Mouse (Mus musculus) embryonic facial prominence, embryonic 12.5 days (tissue): Measurements from ENCODE around the gene Cntnap5b. TPM values are rescaled to one million over a fixed set of nuclear protein-coding genes. Genes with fewer than 3 reads are reported as not detected.
"Not testable (repeated sequence)": the region's sequence is repeated elsewhere in the genome, so short reads cannot be mapped to it uniquely, and the experiment has no call there.

ENCODE experiments used
- ATAC-seq: fragments of 200-750 bp; cut with Nextera tagmentation; 2 replicates; pipeline ENCODE4 v1.8.0; 2017; ENCODE audit not compliant: insufficient number of reproducible peaks, insufficient read depth, low FRiP score, low TSS enrichment
- H3K27ac ChIP-seq: fragments of 300-500 bp; sonication (generic); 2 replicates; pipeline ENCODE4 v1.5.1; 2016; ENCODE audit warnings: mild to moderate bottlenecking
- H3K27me3 ChIP-seq: fragments of 300-500 bp; sonication (generic); 2 replicates; pipeline ENCODE4 v1.6.1; 2016; ENCODE audit warnings: mild to moderate bottlenecking, moderate library complexity
- H3K36me3 ChIP-seq: fragments of 300-500 bp; sonication (generic); 2 replicates; pipeline ENCODE4 v1.6.1; 2016; ENCODE audit warnings: mild to moderate bottlenecking
- H3K4me1 ChIP-seq: fragments of 300-500 bp; sonication (generic); 2 replicates; pipeline ENCODE4 v1.6.1; 2016
- H3K4me2 ChIP-seq: fragments of 300-500 bp; sonication (generic); replicated peaks from 2 replicates; pipeline ENCODE4 v1.6.1; 2016; ENCODE audit warnings: mild to moderate bottlenecking, moderate library complexity
- H3K4me3 ChIP-seq: fragments of 300-500 bp; sonication (generic); 2 replicates; pipeline ENCODE4 v1.5.1; 2016; ENCODE audit warnings: mild to moderate bottlenecking
- H3K9ac ChIP-seq: fragments of 300-500 bp; sonication (generic); 2 replicates; pipeline ENCODE4 v1.6.1; 2016; ENCODE audit warnings: mild to moderate bottlenecking, moderate library complexity
- H3K9me3 ChIP-seq: fragments of 300-500 bp; sonication (generic); 2 replicates; pipeline ENCODE4 v1.6.1; 2016; ENCODE audit warnings: mild to moderate bottlenecking, moderate library complexity
- WGBS: fragments of 180-500 bp; shearing (Covaris S2); methylation state at CpG from one replicate; pipeline ENCODE4 v1.1.7; 2016; 5-methylcytosine and 5-hydroxymethylcytosine counted together
- polyA plus RNA-seq: library from polyadenylated mRNA; unstranded; fragments of >200 nt; fragmentation: Nextera tagmentation; extraction: Ambion mirVana; gene quantifications from 2 replicates; pipeline ENCODE4 v1.2.1, GENCODE M21; 2016

Cntnap5b gene
- polyA plus RNA-seq, 1 experiment from 2014 or later = 0.09 TPM

DNA sequence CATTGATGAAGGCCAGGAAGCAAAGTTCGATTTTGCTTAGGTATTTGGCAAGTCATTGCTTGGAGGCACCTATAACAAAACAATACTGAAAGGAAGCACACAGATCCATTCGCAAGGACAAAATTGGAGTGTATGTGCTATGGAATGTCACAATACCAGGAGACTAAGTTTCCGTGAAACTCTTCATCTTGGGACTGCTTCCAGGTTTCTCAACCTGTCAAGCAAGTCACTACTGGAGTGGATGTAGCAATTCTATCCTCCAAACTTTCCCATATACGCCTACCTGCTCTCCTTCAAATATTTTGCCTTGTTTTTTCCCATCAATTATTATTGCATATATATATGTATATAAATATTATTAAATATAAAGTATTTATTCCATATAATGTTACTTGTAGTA is 228.7 kb downstream of the Cntnap5b start:
- ATAC-seq, H3K27ac ChIP-seq, H3K4me2 ChIP-seq, H3K4me1 ChIP-seq, H3K36me3 ChIP-seq, H3K9ac ChIP-seq, H3K27me3 ChIP-seq, H3K4me3 ChIP-seq, H3K9me3 ChIP-seq: not testable (repeated sequence)
- WGBS = 85% methylated on average over 4 of the region's 4 CpGs

DNA sequence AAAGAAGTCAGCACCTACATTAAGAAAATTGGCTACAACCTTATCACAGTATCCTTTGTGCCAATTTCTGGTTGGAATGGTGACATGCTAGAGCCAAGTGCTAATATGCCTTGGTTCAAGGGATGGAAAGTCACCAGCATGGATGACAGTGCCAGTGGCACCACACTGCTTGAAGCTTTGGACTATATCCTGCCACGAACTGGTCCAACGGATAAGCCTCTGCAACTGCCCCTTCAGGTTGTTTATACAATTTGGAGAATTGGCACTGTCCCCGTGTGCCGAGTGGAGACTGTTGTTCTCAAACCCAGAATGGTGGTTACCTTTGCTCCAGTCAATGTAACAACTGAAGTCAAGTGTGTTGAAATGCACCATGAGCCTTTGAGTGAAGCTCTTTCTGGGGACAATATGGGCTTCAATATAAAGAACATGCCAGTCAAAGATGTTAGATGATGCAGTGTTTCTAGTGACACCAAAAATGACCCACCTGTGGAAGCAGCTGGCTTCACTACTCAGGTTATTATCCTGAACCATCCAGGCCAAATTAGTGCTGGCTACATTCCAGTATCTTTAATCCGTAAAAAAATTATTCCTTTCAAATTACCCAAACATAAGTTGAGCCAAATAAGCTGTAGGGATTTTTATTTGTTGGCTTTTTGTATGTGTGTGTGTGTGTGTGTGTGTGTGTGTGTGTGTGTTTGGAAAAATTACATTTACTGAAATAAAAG is 233.6 kb downstream of the Cntnap5b start:
- Histone ChIP-seq H3K27me3 (no peaks in the 10 kb centered on the region), H3K4me2 (no peak overlapping the region), H3K9me3 (no peaks in the 10 kb centered on the region), H3K4me3 (no peak overlapping the region), H3K27ac (no peak overlapping the region), H3K9ac (no peak overlapping the region), H3K4me1 (no peaks in the 10 kb centered on the region), H3K36me3 (no peaks in the 10 kb centered on the region)
- no peak for ATAC-seq
- WGBS = 84% methylated on average over 5 of the region's 5 CpGs

DNA sequence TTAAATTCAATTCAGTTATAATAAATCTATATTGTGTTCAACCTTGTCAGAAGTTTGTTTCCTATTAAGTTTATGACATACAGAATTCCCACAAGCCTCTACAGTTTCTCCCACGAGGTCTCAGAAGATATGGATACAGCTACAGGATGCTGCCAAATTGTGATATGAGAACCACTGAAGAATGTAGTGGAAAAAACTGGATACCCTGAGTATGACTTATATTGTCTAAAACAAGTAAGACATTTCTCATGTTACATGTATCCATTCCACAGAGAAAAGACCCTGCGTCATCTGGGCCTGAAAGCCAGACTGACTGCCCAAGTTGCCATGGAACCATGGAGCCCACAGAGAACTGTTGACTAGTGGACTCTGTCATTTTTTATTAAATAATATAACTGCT is 269.2 kb downstream of the Cntnap5b start:
- Histone ChIP-seq H3K36me3 (no peaks in the 10 kb centered on the region), H3K4me2 (no peak overlapping the region), H3K27me3 (no peaks in the 10 kb centered on the region), H3K27ac (no peak overlapping the region), H3K9me3 (no peaks in the 10 kb centered on the region), H3K9ac (no peak overlapping the region), H3K4me1 (no peaks in the 10 kb centered on the region), H3K4me3 (no peak overlapping the region)
- 61% methylated on average over 2 of the region's 2 CpGs for WGBS
- ATAC-seq = peak; percentile 56; the same call in 1 of the 2 replicates

DNA sequence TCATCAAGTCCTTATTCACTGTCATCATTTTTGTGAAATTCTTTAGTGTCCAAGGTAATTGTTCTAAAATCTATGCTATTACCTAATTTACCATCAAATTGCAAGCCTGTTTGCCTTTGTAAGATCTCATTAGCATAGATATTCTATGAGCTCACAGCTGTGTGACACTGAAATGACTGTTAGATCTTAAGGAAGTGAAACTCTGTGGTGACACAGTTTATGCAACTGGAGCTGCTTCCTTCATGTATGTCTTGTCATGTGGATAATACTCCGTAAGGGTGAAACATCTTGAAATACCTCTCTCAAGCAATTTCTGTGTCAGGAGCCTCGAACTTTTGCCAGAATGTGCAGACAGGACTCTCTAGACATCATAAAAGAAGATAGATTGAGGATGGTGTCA is 307.2 kb downstream of the Cntnap5b start:
- Histone ChIP-seq H3K4me2 (no peak overlapping the region), H3K27me3 (no peaks in the 10 kb centered on the region), H3K9me3 (no peaks in the 10 kb centered on the region), H3K9ac (no peak overlapping the region), H3K36me3 (no peaks in the 10 kb centered on the region), H3K4me1 (no peaks in the 10 kb centered on the region), H3K4me3 (no peak overlapping the region), H3K27ac (no peak overlapping the region)
- WGBS = 75% methylated on average over 2 of the region's 2 CpGs
- ATAC-seq = no peak

DNA sequence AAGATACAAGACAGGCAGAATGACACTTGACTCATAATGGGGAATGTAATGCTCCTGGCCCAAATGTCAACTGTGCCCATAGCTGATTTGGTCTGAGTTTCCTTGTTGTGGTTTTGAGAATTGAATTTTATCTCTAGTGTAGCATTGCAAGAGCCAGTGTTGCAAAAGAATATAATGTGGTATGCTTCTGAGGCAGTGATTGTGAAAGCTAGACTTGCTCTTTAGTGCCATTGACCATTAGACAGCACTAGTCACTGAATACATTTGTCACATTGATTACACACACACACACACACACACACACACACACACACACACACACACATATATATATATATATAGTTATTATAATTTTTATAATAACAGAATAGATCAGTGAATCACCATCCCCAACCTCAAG is 328.0 kb downstream of the Cntnap5b start:
- Histone ChIP-seq H3K27me3 (no peaks in the 10 kb centered on the region), H3K9me3 (no peaks in the 10 kb centered on the region), H3K4me3 (no peak overlapping the region), H3K9ac (no peak overlapping the region), H3K27ac (no peak overlapping the region), H3K36me3 (no peaks in the 10 kb centered on the region), H3K4me2 (no peak overlapping the region), H3K4me1 (no peaks in the 10 kb centered on the region)
- ATAC-seq = no peak

DNA sequence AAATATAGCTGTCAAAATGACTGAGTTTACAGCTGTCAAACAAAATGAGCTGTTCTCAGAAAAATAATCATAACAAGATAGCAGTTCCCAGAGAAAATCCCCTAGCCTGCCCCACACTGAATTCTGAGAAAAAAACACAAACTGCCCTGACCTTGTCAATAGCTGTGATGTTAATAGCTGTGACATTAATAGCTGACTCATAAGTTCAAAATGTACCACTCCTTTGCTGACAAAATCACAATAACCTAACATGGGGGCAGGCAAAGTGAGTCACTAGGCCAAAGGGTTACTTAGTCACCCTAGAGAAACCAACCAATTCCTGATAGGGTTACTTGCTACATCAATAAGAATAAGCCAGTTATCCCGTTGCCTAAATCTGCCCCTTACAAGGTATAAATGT is 328.5 kb downstream of the Cntnap5b start:
- Histone ChIP-seq H3K4me3 (no peak overlapping the region), H3K36me3 (no peaks in the 10 kb centered on the region), H3K27ac (no peak overlapping the region), H3K9ac (no peak overlapping the region), H3K4me2 (no peak overlapping the region), H3K9me3 (no peaks in the 10 kb centered on the region), H3K27me3 (no peaks in the 10 kb centered on the region), H3K4me1 (no peaks in the 10 kb centered on the region)
- 60% methylated on average over 1 of the region's 1 CpGs for WGBS
- ATAC-seq = no peak

DNA sequence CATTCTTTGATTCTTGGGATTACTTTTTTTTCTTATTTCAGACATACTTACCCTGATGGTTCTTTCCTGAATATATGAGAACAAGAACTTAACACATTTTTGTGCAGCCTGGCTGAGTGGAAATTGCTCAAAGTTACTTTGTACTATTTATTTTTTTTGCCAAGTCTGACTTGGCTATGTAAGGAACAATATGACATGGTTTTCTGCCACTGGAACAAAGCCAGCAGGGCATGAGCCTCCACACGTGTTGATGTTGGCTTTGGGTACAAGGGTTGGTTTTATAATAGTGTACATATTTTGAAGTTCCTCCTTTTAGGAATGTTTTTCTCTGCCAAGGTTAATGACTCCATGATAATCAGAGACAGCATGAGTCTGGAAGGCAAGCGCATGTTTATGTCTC is 331.8 kb downstream of the Cntnap5b start:
- Histone ChIP-seq H3K4me3 (no peak overlapping the region), H3K4me2 (no peak overlapping the region), H3K9ac (no peak overlapping the region), H3K4me1 (no peaks in the 10 kb centered on the region), H3K36me3 (no peaks in the 10 kb centered on the region), H3K27ac (no peak overlapping the region), H3K9me3 (no peaks in the 10 kb centered on the region), H3K27me3 (no peaks in the 10 kb centered on the region)
- WGBS = 74% methylated on average over 2 of the region's 2 CpGs
- ATAC-seq = no peak

DNA sequence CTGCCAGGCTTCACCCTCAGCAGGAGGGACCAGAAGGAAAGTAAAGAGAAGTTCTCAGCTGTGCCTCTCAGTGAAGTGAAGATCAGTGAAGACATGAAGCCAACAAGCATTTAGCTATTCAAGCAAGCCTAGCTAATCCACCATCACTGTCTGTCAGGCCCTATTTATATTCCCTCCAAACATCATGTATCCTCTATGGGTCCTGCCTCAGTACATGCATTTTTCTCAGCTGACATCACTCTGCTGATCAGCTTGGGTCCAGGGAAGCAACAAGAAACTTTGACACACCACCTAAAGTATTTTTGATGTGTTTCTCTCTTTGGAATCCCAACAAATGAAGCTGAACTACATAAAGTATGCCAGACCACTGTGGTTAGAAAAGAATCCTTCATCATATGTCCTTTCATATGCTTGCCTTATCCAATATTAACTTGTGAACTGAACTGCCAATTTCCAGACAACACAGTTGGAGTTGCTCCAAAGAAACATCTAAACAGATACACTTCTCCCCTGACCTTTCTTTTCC is 349.9 kb downstream of the Cntnap5b start:
- H3K27ac ChIP-seq = no peak overlapping the region
- no peak for ATAC-seq
- no peak overlapping the region for H3K4me2 ChIP-seq
- no peak overlapping the region for H3K4me3 ChIP-seq
- H3K9ac ChIP-seq = no peak overlapping the region
- no peaks in the 10 kb centered on the region for H3K27me3 ChIP-seq
- no peaks in the 10 kb centered on the region for H3K9me3 ChIP-seq
- H3K36me3 ChIP-seq = no peaks in the 10 kb centered on the region
- no peaks in the 10 kb centered on the region for H3K4me1 ChIP-seq

DNA sequence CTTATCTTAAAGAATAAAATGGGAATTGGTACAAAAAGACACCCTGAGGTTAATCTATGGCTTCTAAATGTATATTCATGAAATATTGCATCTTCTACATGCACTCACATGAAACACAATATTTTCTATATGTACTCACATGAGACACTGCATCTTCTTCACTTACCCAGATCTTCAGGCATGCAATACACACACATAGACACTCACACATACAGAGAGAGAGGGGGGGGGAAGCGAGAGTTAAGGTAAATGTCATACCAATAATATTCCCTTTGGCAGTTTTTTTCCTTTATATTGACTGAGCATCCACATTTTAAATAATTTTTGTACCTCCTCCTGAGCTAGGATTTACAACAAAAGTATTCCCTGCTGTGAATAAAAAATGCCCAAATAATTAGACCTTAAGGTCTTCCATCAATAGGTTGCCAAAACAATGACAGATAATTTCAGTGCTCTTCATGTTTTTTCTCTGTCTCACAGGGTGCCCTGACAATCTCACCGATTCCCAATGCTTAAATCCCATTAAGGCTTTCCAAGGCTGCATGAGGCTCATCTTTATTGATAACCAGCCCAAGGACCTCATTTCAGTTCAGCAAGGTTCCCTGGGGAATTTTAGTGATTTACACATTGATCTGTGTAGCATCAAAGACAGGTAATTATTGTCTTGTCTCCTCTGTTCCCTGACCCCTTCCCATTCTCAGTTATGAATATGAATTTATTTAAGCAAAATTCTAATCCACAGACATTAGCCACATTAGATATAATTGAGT is 391.2 kb downstream of the Cntnap5b start:
- Histone ChIP-seq H3K36me3 (no peaks in the 10 kb centered on the region), H3K27me3 (no peaks in the 10 kb centered on the region), H3K27ac (no peak overlapping the region), H3K9ac (no peak overlapping the region), H3K4me2 (no peak overlapping the region), H3K4me1 (no peaks in the 10 kb centered on the region), H3K9me3 (no peaks in the 10 kb centered on the region), H3K4me3 (no peak overlapping the region)
- 69% methylated on average over 2 of the region's 2 CpGs for whole genome bisulfite sequencing
- no peak for ATAC-seq

DNA sequence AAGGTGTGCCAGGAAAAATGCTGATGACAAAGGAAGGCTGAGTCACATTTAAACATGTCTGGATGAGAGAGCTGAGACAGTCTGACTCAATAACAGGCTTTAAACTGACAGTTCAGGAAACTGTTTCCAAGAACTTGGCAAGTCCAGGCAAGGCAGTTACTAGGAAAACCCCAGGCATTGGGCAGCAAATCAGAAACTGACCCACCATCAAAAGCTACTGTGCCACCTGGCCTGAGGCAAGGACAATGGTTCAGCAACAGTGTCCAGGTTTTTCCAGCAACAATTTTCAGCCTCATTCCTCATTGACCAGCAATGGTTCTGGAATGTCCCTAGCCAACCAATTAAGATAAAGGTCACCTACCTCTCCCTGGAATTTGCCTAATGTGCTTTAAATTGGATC is 399.0 kb downstream of the Cntnap5b start:
- Histone ChIP-seq H3K36me3 (no peaks in the 10 kb centered on the region), H3K9ac (no peak overlapping the region), H3K4me2 (no peak overlapping the region), H3K27ac (no peak overlapping the region), H3K4me3 (no peak overlapping the region), H3K27me3 (no peaks in the 10 kb centered on the region), H3K9me3 (no peaks in the 10 kb centered on the region), H3K4me1 (no peaks in the 10 kb centered on the region)
- no peak for ATAC-seq

DNA sequence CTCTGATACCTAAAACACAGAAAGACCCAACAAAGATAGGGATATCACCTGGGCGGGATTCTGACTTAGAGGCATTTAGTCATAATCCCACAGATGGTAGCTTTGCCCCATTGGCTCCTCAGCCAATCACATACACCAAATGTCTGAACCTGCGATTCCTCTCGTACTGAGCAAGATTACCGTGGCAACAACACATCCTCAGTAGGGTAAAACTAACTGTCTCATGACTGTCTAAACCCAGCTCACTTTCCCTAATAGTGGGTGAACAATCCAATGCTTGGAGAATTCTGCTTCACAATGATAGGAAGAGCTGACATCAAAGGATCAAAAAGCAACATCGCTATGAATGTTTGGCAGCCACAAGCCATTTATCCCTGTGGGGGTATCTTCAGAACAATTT is 407.5 kb downstream of the Cntnap5b start:
- no peak overlapping the region for H3K9ac ChIP-seq
- H3K9me3 ChIP-seq = no peaks in the 10 kb centered on the region
- H3K4me3 ChIP-seq = no peak overlapping the region
- WGBS = 86% methylated on average over 5 of the region's 5 CpGs
- no peak overlapping the region for H3K4me2 ChIP-seq
- H3K36me3 ChIP-seq = no peaks in the 10 kb centered on the region
- no peak overlapping the region for H3K27ac ChIP-seq
- ATAC-seq = peak; percentile 96
- H3K27me3 ChIP-seq = no peaks in the 10 kb centered on the region
- H3K4me1 ChIP-seq = no peaks in the 10 kb centered on the region

DNA sequence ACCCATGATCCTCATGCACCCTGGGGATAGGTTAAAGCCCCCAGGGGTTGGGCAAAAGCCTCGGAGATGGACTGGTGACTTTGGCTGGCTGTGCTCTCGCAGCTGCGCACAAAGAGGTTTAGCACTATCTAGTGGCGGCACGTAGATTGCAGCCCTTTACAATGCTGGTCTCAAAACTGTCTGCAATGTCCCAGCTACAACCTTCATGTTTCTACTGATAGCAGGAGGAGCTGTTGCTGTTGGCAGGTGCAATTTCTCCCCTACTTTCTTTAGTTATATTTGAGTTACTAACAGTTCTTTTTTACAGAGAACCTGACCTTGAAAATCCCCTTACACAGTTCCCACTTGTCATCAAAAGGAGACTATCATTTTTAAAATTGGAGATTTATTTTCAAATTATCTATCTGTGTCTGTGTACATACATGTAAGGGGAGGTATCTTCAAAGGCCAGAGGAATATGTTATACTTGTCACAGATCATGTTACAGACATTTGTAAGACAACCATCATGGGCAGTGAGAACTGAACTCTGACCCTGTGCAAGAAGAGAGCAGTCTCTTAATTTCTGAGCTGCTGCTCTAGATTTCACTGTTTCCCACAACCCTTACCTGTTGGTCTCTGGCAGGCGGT is 459.5 kb downstream of the Cntnap5b start:
- Histone ChIP-seq H3K9me3 (no peaks in the 10 kb centered on the region), H3K27ac (no peak overlapping the region), H3K27me3 (no peaks in the 10 kb centered on the region), H3K9ac (no peak overlapping the region), H3K4me1 (no peaks in the 10 kb centered on the region), H3K4me3 (no peak overlapping the region), H3K4me2 (no peak overlapping the region), H3K36me3 (no peaks in the 10 kb centered on the region)
- no peak; the same call in 1 of the 2 replicates for ATAC-seq
- WGBS = 6% methylated on average over 6 of the region's 6 CpGs
